Comparison of ENCODE assay signal across 12 mouse cellular contexts in the genomic region with DNA sequence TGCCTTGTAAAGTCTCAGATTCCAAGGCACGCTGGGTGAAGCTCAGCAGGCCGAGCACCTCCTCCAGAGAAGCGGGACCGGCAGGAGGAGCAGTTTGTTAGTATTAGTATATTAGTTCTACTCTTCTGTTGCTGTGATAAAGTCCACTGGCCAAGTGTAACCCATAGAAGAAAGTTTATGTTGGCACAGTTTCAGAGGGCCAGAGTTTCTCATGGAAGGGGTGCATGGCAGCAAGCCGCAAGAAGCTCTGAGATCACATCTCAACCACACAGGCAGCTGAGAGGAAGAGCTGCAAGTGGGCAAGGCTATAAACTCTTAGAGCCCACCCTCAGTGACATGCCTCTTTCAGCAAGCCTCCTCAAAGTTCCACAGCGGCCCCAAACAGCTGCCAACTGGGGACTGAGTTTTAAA. TPM values are rescaled to one million over a fixed set of nuclear protein-coding genes. Genes with fewer than 3 reads are reported as not detected.
DNase-seq lines count a peak whose midpoint lies in the region; ATAC-seq and TF ChIP-seq lines count a peak whose summit lies in the region.
"Had no signal": no experiment of that assay in that cellular context is flagged by ENCODE, and none has a peak within 500 bp of the region (broad histone marks: within the 10 kb centered on the region; RNA-seq: fewer than 3 reads in every experiment).

No protein-coding gene starts in this region.

- TF ChIP-seq EP300 in liver, postnatal 0 days (IDR thresholded peaks at IDR 0.05; ENCODE audit: low read depth), result no peak

- H3K27me3 ChIP-seq in heart, embryonic 14.5 days (ENCODE audit: control insufficient read depth, insufficient read depth, low read length), result no peaks in the 10 kb centered on the region
- no peaks in the 10 kb centered on the region for H3K27me3 ChIP-seq in liver, postnatal 0 days (ENCODE audit: insufficient read depth, low read length)
- no peaks in the 10 kb centered on the region for H3K27me3 ChIP-seq in small intestine, adult 2 months (ENCODE audit: control insufficient read depth, insufficient read depth, low read length)
- no peaks in the 10 kb centered on the region for H3K27me3 ChIP-seq in hindbrain, embryonic 11.5 days (ENCODE audit: control insufficient read depth, insufficient read depth, low read length)
- H3K27me3 ChIP-seq in forebrain, postnatal 0 days (ENCODE audit: insufficient read depth, low read length), result no peaks in the 10 kb centered on the region
- H3K27me3 ChIP-seq: hindbrain, embryonic 13.5 days; limb, embryonic 12.5 days had no signal

- no peak overlapping the region for H3K4me2 ChIP-seq in heart, embryonic 14.5 days (ENCODE audit: low read length)
- H3K4me2 ChIP-seq in liver, postnatal 0 days (ENCODE audit: low read depth, low read length), result no peak overlapping the region
- no peak overlapping the region for H3K4me2 ChIP-seq in hindbrain, embryonic 11.5 days (replicated peaks; ENCODE audit: low read depth, low read length)
- no peak overlapping the region for H3K4me2 ChIP-seq in forebrain, postnatal 0 days (ENCODE audit: low read depth)
- H3K4me2 ChIP-seq: hindbrain, embryonic 13.5 days; limb, embryonic 12.5 days had no signal

- no peaks in the 10 kb centered on the region for H3K9me3 ChIP-seq in heart, embryonic 14.5 days (ENCODE audit: control insufficient read depth, low read length)
- H3K9me3 ChIP-seq in liver, postnatal 0 days (ENCODE audit: low read length), result no peaks in the 10 kb centered on the region
- no peaks in the 10 kb centered on the region for H3K9me3 ChIP-seq in hindbrain, embryonic 11.5 days (ENCODE audit: control insufficient read depth, low read length)
- H3K9me3 ChIP-seq in forebrain, postnatal 0 days (ENCODE audit: low read length), result no peaks in the 10 kb centered on the region
- H3K9me3 ChIP-seq: hindbrain, embryonic 13.5 days; limb, embryonic 12.5 days had no signal

- H3K27ac ChIP-seq in heart, embryonic 14.5 days (replicated peaks in 1 of 2; ENCODE audit: control insufficient read depth in 1 of 2, insufficient read depth in 1 of 2, low read depth in 2 of 2, low read length in 2 of 2), result 0 out of 4 replicates have a peak overlapping the region, but pooled peaks of 1 of the 2 experiments have one; percentile 3
- H3K27ac ChIP-seq in liver, postnatal 0 days (ENCODE audit: low read depth), result no peak overlapping the region
- H3K27ac ChIP-seq in small intestine, adult 2 months (ENCODE audit: insufficient read depth, low read depth, low read length), result no peak overlapping the region
- no peak overlapping the region for H3K27ac ChIP-seq in hindbrain, embryonic 11.5 days (ENCODE audit: low read depth, low read length)
- H3K27ac ChIP-seq in forebrain, postnatal 0 days (ENCODE audit: low read depth, low read length), result no peak overlapping the region
- H3K27ac ChIP-seq: hindbrain, embryonic 13.5 days; layer of hippocampus, adult 2 months; limb, embryonic 12.5 days had no signal

- no peak overlapping the region for H3K4me3 ChIP-seq in heart, embryonic 14.5 days (ENCODE audit: control insufficient read depth in 1 of 2, insufficient read depth in 1 of 2, low read depth in 1 of 2, low read length in 2 of 2)
- no peak overlapping the region for H3K4me3 ChIP-seq in liver, postnatal 0 days (ENCODE audit: low read depth, low read length)
- no peak overlapping the region for H3K4me3 ChIP-seq in small intestine, adult 2 months (ENCODE audit: low read depth, low read length)
- no peak overlapping the region for H3K4me3 ChIP-seq in hindbrain, embryonic 11.5 days (ENCODE audit: low read depth, low read length)
- no peak overlapping the region for H3K4me3 ChIP-seq in forebrain, postnatal 0 days (ENCODE audit: low read depth, low read length)
- H3K4me3 ChIP-seq: hindbrain, embryonic 13.5 days; layer of hippocampus, adult 2 months; limb, embryonic 12.5 days had no signal

- ATAC-seq in heart, embryonic 14.5 days (ENCODE audit: insufficient number of reproducible peaks, insufficient read depth, low FRiP score, low read depth), result peak; percentile 65; the same call in 1 of the 2 replicates
- ATAC-seq in liver, postnatal 0 days, result no peak
- ATAC-seq in hindbrain, embryonic 11.5 days (ENCODE audit: low FRiP score), result no peak
- ATAC-seq in forebrain, postnatal 0 days, result no peak

- no peak for DNase-seq in heart, postnatal 10 days
- peak; percentile 11 for DNase-seq in T-cell, adult 2 months (ENCODE audit: low spot score)
- no peak for DNase-seq in liver, postnatal 0 days
- DNase-seq in urinary bladder, postnatal 25 days (ENCODE audit: low spot score), result no peak
- no peak for DNase-seq in hindbrain, embryonic 11.5 days (ENCODE audit: low spot score)
- no peak for DNase-seq in forebrain, postnatal 0 days
- DNase-seq: cerebellum, postnatal 25 days had no signal

- peaks cover 5 to 9% of the 10 kb centered on the region in 2 experiments for H3K4me1 ChIP-seq in heart, embryonic 14.5 days (ENCODE audit: control insufficient read depth in 2 of 2, insufficient read depth in 2 of 2, low read length in 2 of 2)
- H3K4me1 ChIP-seq in liver, postnatal 0 days (ENCODE audit: insufficient read depth), result peaks cover 20% of the 10 kb centered on the region
- no peaks in the 10 kb centered on the region; the same call in 1 of the 2 replicates for H3K4me1 ChIP-seq in small intestine, adult 2 months (ENCODE audit: control insufficient read depth, insufficient read depth, insufficient read length, low read length)
- no peaks in the 10 kb centered on the region for H3K4me1 ChIP-seq in hindbrain, embryonic 11.5 days (replicated peaks; ENCODE audit: control insufficient read depth, insufficient read depth, low read length)
- H3K4me1 ChIP-seq in forebrain, postnatal 0 days (ENCODE audit: insufficient read depth), result no peaks in the 10 kb centered on the region
- H3K4me1 ChIP-seq: hindbrain, embryonic 13.5 days; limb, embryonic 12.5 days had no signal

- intact Hi-C loops in heart, postnatal 10 days (cut with DNase I), result no loop called here

- WGBS in heart, embryonic 14.5 days, result 69% methylated on average over 6 of the region's 6 CpGs
- WGBS in liver, postnatal 0 days (ENCODE audit: insufficient replicate concordance), result 66% methylated on average over 6 of the region's 6 CpGs
- 31% methylated on average over 6 of the region's 6 CpGs for WGBS in small intestine, adult 2 months
- WGBS in hindbrain, embryonic 11.5 days, result 92% methylated on average over 6 of the region's 6 CpGs
- 89% methylated on average over 6 of the region's 6 CpGs for WGBS in forebrain, postnatal 0 days

- TF ChIP-seq CTCF in liver, postnatal 0 days (IDR thresholded peaks at IDR 0.05; ENCODE audit: low read depth), result 0 out of 2 replicates have a peak, but pooled peaks have one; percentile 10
- TF ChIP-seq CTCF in small intestine, adult 2 months (IDR thresholded peaks at IDR 0.05; ENCODE audit: extremely low read depth, insufficient read length, insufficient replicate concordance, low read depth, low read length), result peak; percentile 25; the same call in 1 of the 2 replicates
- TF ChIP-seq CTCF in forebrain, postnatal 0 days (IDR thresholded peaks at IDR 0.05; ENCODE audit: low read depth), result no peak

- H3K9ac ChIP-seq in heart, embryonic 14.5 days (ENCODE audit: low read length), result no peak overlapping the region
- H3K9ac ChIP-seq in liver, postnatal 0 days (replicated peaks), result no peak overlapping the region
- H3K9ac ChIP-seq in hindbrain, embryonic 11.5 days (ENCODE audit: low read depth, low read length), result no peak overlapping the region
- H3K9ac ChIP-seq in forebrain, postnatal 0 days, result no peak overlapping the region
- H3K9ac ChIP-seq: hindbrain, embryonic 13.5 days; limb, embryonic 12.5 days had no signal

- peaks cover 39% of the 10 kb centered on the region for H3K36me3 ChIP-seq in heart, embryonic 14.5 days (ENCODE audit: control insufficient read depth, insufficient read depth, low read length)
- H3K36me3 ChIP-seq in liver, postnatal 0 days (replicated peaks; ENCODE audit: insufficient read depth, low read length), result peaks cover 11% of the 10 kb centered on the region
- peaks cover 18% of the 10 kb centered on the region for H3K36me3 ChIP-seq in small intestine, adult 2 months (ENCODE audit: control insufficient read depth, insufficient read depth, low read length)
- H3K36me3 ChIP-seq in hindbrain, embryonic 11.5 days (ENCODE audit: control insufficient read depth, insufficient read depth, low read length), result no peaks in the 10 kb centered on the region
- peaks cover 47% of the 10 kb centered on the region for H3K36me3 ChIP-seq in forebrain, postnatal 0 days (ENCODE audit: insufficient read depth)

- TF ChIP-seq POLR2A in small intestine, adult 2 months (IDR thresholded peaks at IDR 0.05; ENCODE audit: low read depth, low read length), result no peak

RNA-seq across cellular contexts. Expression of a gene that starts 11.8 kb away (rescaled TPM):
- 14.0 and 17.0 TPM in 2 replicates for polyA plus RNA-seq in heart, embryonic 14.5 days (2014; fragmentation: Nextera tagmentation; extraction: Ambion mirVana)
- total RNA-seq in heart, postnatal 10 days (2021), result 10 to 100 TPM; 27.5 to 30.3 TPM
- 5.1 and 5.7 TPM in 2 replicates for polyA plus RNA-seq in liver, postnatal 0 days (2015; fragmentation: Nextera tagmentation; extraction: Ambion mirVana)
- 3.1 and 6.7 TPM in 2 replicates for polyA plus RNA-seq in small intestine, adult 2 months (2012; rRNA removed)
- polyA plus RNA-seq in hindbrain, embryonic 11.5 days (2014; fragmentation: Nextera tagmentation; extraction: Ambion mirVana), result 19.0 and 21.0 TPM in 2 replicates
- total RNA-seq in forebrain, postnatal 0 days (2014; rRNA removed), result 26.2 and 32.6 TPM in 2 replicates
- polyA plus RNA-seq in forebrain, postnatal 0 days (2015; fragmentation: Nextera tagmentation; extraction: Ambion mirVana), result 8.4 and 12.3 TPM in 2 replicates

RNA-seq across cellular contexts. Expression of a gene that starts 42.6 kb away (rescaled TPM):
- 3.8 and 4.5 TPM in 2 replicates for polyA plus RNA-seq in heart, embryonic 14.5 days (2014; fragmentation: Nextera tagmentation; extraction: Ambion mirVana)
- 10 to 100 TPM; 11.3 to 12.9 TPM for total RNA-seq in heart, postnatal 10 days (2021)
- polyA plus RNA-seq in liver, postnatal 0 days (2015; fragmentation: Nextera tagmentation; extraction: Ambion mirVana), result 1.3 and 1.7 TPM in 2 replicates
- polyA plus RNA-seq in small intestine, adult 2 months (2012; rRNA removed), result 2.8 and 4.9 TPM in 2 replicates
- 8.2 and 9.4 TPM in 2 replicates for polyA plus RNA-seq in hindbrain, embryonic 11.5 days (2014; fragmentation: Nextera tagmentation; extraction: Ambion mirVana)
- 56.6 and 62.5 TPM in 2 replicates for total RNA-seq in forebrain, postnatal 0 days (2014; rRNA removed)
- polyA plus RNA-seq in forebrain, postnatal 0 days (2015; fragmentation: Nextera tagmentation; extraction: Ambion mirVana), result 17.4 and 20.6 TPM in 2 replicates
